Mouse (Mus musculus) ZHBTc4 (cell line): ENCODE data around the gene Hdgf.

Source experiments
- DNase-seq: peaks from one replicate; pipeline ENCODE4 v3.0.0-alpha.2; 2011; ENCODE audit warnings: low read depth, low spot score

The Hdgf gene

DNA sequence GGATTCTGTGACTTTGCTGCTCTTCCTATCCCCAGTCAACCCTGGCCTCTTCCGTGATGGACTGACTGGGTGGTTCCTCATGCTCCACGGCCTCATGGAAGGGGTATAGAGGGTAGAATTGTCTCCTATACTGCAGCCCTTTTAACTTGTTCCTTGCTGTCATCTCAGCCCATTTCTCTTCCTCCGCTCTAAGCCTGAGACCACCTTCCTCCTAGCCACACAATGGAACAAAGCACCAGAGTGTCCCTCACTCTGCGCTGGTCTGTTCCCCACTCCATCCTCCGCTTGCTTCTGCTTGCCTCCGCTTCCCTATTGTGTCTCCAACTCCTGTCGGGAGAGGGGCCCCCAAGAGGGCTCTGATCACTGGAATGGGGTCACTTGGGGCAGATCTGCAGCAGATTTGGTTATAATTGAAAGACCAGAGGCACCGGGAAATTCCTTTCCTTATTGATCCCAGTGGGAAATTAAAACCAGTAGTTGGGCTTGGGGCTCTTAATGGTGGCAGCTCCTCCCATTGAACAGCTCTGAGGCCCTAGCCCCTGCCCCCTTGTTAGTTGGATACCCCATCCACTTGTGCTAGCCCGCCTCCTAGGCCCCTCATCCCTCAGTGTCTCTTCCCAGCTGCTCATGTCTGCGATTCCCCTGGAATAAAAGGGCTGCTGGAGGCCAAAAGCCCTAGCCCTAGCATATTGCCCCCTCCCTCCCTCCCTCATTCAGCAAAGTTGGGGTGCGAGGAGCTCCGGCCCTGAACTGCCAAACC, 39.8 kb downstream of the Hdgf start:
- no peak for DNase-seq

DNA sequence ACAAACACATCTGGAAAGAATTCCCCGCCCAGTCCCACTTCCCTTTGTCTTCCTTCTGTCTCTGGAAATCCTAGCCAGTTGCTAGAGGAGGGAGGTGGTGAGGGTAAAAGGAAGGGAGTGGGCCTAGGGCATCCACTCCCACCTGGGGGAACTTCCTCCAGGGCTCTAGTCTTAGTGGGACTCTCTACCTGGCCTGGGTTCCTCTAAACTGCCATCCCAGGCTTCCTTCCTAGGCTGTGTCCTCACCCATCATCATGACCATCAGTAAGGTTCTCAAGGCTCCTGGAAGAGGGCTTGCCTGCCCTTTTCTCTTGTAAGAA, 40.4 kb downstream of the Hdgf start:
- DNase-seq = no peak

DNA sequence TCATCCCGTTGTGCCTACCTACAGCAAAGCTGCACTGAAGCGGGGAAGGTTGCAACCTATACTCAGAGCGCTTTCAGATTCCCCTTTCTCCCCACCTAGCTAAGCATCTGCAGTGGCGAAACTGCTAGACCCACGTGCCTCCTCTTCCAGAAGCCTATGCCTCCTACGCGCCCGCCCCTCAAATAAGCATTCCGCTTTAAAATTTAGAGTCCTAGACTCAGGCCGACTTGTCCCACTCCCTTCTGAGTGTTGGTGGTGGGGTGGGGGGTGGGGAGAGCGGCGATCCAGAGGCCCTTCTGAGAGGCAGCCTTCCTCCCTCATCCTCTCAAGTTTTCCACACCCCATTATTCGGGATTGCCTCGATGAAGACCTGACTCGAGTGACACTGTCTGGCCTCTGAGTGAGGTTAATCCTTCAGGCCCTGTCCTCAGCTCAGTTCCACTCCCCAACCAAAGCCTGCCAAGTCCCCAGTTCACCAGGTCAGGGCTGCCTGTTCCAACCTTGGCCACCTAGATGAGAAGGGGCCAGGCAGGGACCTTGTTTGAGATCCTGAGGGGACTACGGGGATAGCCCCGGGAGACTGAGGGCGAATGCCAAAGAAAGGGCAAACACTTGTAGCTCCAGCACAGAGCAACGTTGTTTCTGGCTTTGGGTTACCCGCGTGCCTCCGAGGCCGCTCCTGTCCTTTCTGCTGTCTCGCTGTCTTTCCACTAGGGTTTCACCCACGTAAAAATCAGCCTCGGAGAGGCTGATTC, 41.1 kb downstream of the Hdgf start:
- no peak for DNase-seq

DNA sequence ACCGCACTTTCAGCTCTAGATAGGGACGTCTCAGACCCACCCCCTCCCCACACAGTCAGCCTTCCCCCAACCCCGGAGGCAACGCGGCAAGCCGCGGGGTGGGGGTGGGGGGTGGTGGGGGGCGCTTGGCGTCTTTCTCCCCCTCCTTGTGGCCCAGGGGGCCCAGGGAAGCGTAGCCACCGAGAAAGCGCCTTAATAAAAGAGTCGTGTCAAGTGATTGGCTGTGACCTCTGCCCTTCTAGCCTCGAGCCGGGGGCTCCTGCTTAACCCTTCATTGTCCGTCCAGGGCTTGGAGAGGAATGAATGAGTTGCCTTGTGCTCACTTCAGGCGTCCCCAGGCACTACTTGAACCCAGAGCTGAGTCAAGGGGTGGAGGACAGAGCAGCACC, 41.7 kb downstream of the Hdgf start:
- DNase-seq = no peak

DNA sequence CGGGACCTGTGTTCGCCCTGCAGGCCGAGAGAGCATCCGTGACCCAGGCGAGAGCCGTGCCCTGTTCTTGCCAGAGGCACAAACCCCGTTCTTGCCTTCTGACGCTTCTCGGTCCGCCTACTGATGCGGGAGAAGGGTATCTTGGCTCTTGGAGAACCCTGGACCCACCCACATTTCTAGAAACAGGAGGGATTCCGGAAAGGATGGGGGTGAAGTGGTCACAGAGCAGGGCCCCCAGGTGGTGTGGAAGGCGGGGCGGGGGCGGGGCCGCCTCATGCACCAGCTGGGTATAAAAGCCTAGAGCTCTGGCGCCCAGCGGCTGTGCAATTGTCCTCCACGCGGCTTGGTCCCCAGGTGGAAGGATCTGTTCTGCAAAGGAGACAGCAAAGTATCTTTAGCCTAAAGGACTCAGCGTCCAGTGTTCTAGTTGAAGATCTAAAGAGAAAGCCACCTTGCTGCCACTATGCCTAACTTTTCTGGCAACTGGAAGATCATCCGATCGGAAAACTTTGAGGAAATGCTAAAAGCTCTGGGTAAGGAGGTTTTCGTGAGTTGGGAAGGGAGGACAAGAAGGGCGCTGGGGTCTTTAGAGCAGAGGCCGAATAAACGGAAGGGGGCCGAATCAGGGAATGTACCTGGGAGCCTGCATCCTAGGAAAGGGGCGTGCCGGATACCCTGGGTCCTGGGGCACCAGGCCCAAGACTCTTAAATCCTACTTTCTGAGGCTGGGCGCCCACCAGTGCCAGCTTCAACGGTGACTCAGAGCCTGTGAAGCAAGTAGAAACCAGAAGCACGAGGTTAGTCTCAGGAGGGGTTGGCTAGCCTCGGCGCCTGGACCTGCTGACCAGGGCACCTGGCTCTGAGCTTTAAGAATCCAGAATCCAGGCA, 42.5 kb downstream of the Hdgf start, which contains the start of gene Crabp2:
TSS of gene Crabp2 (plus strand) at position 289 of the 888 bp plus-strand sequence.
- peak; percentile 67 for DNase-seq

DNA sequence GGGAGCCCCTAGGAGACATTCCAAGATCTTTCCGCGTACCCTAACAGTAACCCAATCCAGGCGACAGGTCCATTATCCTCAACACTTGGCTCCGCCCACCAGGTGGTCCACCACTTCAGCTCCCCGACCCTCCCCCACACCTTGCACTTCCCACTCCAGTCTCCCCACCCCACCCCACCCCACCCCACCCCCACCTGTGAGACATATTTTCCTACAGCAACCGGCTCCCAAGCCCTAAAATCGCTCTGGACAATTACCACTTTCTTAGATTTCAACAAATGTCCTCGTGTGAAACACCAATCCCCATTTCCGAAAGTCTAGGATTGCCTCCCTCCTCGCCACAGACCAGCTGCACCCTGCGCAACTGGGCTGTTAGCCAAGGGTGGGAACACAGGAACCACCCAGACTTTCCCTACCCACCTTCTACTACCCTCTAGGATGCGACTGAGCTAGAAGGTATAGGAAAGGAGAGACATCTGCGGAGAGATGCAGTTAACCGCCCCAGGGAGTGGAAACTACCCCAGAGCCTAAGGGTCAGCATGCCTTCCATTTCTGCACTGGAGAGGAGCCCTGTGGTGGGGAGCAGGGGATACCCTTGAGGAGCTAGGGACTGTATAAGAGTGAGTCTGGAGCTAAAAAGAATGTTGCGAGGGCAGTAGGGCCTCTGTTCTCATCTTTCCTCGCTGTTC, 43.3 kb downstream of the Hdgf start:
- no peak for DNase-seq

DNA sequence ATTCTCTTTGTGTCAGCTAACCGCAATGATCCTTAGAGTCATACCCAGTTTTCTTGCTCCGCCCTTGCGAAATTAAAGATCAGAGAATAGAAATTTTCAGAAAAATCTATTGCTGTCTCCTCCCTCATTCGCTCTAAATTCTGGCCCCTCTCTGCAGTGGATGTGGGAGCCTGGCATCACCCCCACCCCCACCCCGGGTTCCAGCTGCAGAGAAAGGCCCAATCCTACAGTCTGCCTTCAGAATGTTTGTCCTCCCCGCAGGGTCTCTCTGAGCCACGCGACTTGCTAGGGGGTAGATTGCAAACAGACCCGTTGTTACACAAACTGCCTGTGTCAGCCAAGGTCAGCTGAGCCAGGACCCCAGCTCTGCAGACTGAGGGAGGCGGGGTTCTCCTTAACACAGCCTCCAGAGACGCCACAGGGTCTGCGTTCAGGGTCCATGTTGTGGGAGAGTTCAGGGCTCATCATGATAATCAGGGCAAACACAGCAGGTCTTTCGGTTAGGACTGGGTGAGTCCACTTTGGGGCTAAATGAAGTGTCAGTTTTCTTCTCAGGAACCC, 43.9 kb downstream of the Hdgf start:
- DNase-seq = no peak

DNA sequence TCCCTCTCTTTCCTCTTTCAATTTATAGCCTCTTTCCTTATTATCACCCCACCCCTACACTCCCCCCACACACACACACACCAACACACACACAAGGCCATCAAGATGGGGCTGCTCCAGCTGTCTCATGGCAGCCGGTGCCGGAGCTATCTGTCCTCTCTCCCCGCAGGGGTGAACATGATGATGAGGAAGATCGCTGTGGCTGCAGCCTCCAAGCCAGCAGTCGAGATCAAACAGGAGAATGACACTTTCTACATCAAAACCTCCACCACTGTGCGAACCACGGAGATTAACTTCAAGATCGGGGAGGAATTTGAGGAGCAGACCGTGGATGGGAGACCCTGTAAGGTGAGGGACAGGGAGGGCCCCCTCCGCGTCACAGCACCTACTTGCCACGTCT, 45.8 kb downstream of the Hdgf start:
- no peak for DNase-seq

DNA sequence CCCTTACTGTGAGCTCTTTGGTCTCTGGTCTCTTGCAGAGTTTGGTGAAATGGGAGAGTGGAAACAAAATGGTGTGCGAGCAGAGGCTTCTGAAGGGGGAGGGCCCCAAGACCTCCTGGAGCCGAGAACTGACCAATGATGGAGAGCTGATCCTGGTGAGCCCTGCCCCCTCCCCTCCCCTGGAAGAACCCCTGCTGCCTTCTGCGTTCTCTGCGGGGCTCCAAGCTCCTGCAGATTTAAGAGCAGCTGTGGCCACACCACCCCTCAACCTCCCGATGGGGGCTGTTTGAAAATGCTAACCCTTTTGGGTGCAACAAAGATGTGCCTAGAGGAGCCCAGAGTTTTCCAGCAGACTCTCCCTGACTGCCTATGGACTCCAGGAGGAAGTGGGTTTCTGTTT, 46.3 kb downstream of the Hdgf start:
- peak; percentile 79 for DNase-seq

DNA sequence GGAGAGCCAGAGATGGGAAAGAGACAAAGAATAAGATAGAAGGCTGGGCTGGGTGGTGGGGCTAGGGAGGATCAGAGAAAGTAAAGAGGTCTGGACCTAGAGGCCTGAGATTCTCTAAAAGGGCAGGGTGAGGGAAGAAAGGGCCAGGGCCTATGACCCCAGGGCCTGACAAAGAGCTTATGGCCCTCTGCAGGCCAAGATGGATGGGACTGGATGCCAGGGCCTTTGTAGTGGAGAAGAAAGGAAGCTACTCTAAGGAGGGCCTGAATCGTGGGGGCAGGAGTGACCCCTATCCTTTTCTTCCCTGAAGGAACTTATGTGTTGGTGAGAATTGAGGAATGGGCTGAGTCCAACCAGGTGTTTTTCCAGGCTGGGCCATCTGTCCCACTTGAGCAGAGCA, 51.9 kb downstream of the Hdgf start:
- no peak for DNase-seq

DNA sequence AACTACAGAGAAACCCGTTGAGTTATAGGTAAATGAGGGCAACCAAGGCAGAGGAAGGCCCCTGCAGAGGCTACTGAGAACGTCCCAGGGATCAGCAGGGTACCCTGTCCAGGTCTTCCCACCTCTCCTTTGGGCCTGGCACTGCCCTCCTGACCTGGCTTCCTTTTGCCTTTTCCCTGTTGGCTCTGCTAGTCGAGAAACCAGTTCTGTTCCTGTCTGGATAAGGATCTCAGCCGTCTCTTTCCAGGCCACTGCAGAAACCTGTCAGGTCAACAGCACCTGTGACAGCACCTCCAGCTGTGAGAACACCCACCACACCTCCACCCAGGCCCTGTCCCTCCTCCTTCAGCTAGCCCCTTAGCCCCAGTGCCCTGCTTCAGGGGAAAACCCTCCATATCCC, 52.4 kb downstream of the Hdgf start:
- DNase-seq = no peak

DNA sequence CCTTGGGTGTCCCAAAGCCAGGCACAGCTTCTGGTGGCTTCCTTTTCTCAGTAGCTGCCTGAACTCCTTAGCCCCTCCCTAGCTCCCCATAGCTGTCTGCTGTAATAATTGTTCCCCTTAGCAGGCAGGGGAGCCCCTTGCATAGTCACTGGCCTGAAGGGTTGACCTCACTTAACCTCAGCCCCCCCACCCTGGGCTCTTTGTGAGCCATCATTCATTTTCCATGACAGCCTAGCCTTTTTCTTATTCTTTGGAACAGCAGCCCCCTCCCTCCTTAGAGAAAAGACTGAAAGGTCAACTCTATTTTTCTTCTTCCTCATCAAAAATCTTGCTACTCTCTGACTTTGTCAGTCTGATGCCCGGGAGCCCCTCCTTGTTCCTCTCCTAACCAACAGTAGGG, 52.8 kb downstream of the Hdgf start:
- no peak for DNase-seq

DNA sequence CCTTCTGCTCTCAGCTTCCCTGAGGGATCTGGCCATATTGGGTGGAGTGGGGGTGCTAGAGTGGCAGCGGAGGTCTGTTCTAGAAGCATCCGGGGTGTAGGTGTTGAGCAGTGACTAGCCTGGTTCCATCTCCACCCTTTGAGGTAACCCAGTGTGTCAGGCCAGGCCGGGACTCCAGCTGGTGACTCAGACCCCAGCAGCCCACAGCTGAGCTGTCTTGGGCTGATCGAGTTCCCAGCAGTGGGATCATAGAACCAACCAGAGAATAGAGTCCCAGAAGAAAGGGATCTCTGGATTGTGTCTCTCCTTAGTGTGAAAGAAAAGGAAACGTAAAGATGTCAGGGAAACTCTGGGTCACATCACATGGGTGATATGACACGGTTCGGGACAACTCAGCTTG, 53.2 kb downstream of the Hdgf start:
- no peak for DNase-seq

DNA sequence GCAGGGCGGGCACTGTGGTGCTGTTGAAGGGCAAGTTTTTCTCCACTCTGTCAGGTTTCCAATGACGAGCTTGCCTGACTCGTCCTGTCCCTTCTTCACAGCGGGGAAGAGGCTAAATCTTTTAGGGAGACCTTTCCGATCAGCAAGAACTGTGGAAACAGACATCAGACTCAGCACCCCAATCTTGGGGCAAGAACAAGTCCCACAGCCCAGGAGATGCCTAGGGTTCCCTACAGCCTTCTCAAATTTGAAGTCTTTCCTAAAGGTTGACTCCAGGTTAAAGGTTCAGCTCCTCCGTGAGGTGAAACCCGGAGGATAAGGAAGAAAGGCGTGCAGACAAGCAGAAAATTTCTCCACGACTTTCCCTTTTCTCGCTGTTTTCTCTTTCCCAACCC, 54.1 kb downstream of the Hdgf start:
- no peak for DNase-seq

DNA sequence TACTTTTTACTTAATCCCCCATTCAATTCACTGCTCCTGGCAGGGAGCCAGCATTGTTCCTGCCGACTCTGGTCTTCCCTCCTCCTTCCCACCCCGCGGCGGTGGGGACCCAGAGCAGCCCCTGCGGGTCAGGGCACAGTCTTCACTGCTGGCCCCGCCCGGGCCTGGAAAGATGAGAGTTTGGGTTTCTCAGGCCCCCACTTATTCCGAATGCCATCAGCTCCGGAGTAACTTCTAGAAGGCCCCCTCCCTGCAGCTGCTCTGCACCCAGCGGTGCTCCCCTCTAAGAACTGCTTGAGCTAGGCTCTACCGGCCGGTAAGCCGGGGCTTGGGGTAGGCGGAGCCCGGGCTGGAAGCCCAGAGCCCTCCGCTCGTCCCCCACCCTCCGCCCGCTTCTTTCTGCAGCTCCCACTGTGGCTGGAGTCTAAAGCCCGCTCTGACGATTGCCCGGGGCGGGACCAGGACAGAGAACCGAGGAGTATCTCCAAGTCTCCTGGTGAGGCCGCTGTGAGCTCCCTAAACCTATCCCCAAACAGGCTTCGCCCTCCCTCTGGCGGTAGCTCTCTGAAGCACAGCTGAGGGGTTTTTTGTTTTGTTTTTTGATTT, 54.6 kb downstream of the Hdgf start:
- peak; percentile 98 for DNase-seq
